Mouse (Mus musculus) spleen, adult 2 months (tissue): Measurements from ENCODE around the gene Sox13.

Experiments
- CTCF ChIP-seq: fragments of 200-500 bp; IDR thresholded peaks from 2 replicates; pipeline ENCODE4 v1.5.1; 2011; ENCODE audit warnings: mild to moderate bottlenecking, inconsistent platforms; ENCODE audit not compliant: insufficient read depth, insufficient read length, insufficient replicate concordance; ENCODE audit errors: extremely low read depth
- POLR2A ChIP-seq: fragments of 200-500 bp; IDR thresholded peaks from 2 replicates; pipeline ENCODE4 v1.6.1; 2011; ENCODE audit warnings: low read depth, low read length, inconsistent platforms

DNA sequence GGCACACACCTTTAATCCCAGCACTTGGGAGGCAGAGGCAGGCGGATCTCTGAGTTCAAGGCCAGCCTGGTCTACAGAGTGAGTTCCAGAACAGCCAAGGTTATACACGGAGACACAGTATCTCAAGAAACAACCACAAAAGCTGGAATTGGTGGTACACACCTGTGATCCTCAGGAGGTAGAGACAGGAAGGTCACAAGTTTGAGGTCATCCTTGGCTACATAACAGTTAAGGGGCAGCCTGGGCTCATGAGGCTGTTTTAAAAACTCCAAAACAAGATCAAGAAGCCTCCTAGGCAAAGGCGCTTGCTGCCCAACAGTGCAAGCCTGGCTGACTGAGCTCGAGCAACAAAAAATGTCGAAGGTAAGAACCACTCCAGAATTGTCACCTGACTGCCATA is 27.5 kb downstream of the Sox13 start:
- TF ChIP-seq POLR2A (no peak), CTCF (no peak)
